In genomic region chr12:25534620-25534950, GRCm38 (mm10) we compare ENCODE assay signal across 13 mouse cellular contexts.
A peak's percentile ranks its signal among the peaks of the same experiment; 100 is the strongest.
DNase-seq lines count a peak whose midpoint lies in the region; ATAC-seq and TF ChIP-seq lines count a peak whose summit lies in the region.
"Had no signal": no experiment of that assay in that cellular context is flagged by ENCODE, and none has a peak within 500 bp of the region (broad histone marks: within the 10 kb centered on the region; RNA-seq: fewer than 3 reads in every experiment).

No protein-coding gene starts in this region.

- TF ChIP-seq POLR2A in limb, embryonic 14.5 days (IDR thresholded peaks at IDR 0.05; ENCODE audit: borderline replicate concordance, extremely low read depth, insufficient read depth, insufficient read length), result no peak

- peak; percentile 6 for DNase-seq in hindbrain, embryonic 11.5 days (ENCODE audit: low spot score)
- DNase-seq in embryo, embryonic 11 days, result peak; percentile 42
- DNase-seq in limb, embryonic 14.5 days (ENCODE audit: low spot score), result no peak
- no peak for DNase-seq in natural killer cell, adult 2 months (ENCODE audit: low spot score in 2 of 2)
- no peak for DNase-seq in midbrain, embryonic 11.5 days (ENCODE audit: low spot score, missing footprints)
- DNase-seq: adrenal gland, postnatal 25 days; cerebellum, adult 9-11 months; lung, postnatal 4 days; thymus, postnatal 25 days had no signal

- 70% methylated on average over 5 of the region's 5 CpGs for WGBS in hindbrain, embryonic 11.5 days
- 65% methylated on average over 5 of the region's 5 CpGs for WGBS in hindbrain, embryonic 12.5 days
- WGBS in embryonic facial prominence, embryonic 13.5 days, result 43% methylated on average over 5 of the region's 5 CpGs
- 16% methylated on average over 5 of the region's 5 CpGs for WGBS in limb, embryonic 14.5 days
- 79% methylated on average over 5 of the region's 5 CpGs for WGBS in midbrain, embryonic 11.5 days

- no peak for ATAC-seq in hindbrain, embryonic 11.5 days (ENCODE audit: low FRiP score)
- no peak for ATAC-seq in hindbrain, embryonic 12.5 days (ENCODE audit: low FRiP score)
- ATAC-seq in embryonic facial prominence, embryonic 13.5 days (ENCODE audit: insufficient number of reproducible peaks, insufficient read depth, low FRiP score, low TSS enrichment, low read depth), result no peak
- ATAC-seq in limb, embryonic 14.5 days (ENCODE audit: low FRiP score, low read depth), result 0 out of 2 replicates have a peak, but pooled peaks have one; percentile 27
- no peak for ATAC-seq in midbrain, embryonic 11.5 days (ENCODE audit: low FRiP score)
- ATAC-seq: forebrain, embryonic 16.5 days; midbrain, embryonic 15.5 days had no signal

- no peak overlapping the region for H3K4me2 ChIP-seq in hindbrain, embryonic 11.5 days (replicated peaks; ENCODE audit: low read depth, low read length)
- no peak overlapping the region for H3K4me2 ChIP-seq in hindbrain, embryonic 12.5 days (replicated peaks)
- no peak overlapping the region for H3K4me2 ChIP-seq in embryonic facial prominence, embryonic 13.5 days
- no peak overlapping the region for H3K4me2 ChIP-seq in limb, embryonic 14.5 days (replicated peaks; ENCODE audit: low read depth, low read length, severe bottlenecking)
- no peak overlapping the region for H3K4me2 ChIP-seq in midbrain, embryonic 11.5 days
- H3K4me2 ChIP-seq: midbrain, embryonic 15.5 days had no signal

- H3K9me3 ChIP-seq in hindbrain, embryonic 11.5 days (ENCODE audit: control insufficient read depth, low read length), result no peaks in the 10 kb centered on the region
- no peaks in the 10 kb centered on the region for H3K9me3 ChIP-seq in hindbrain, embryonic 12.5 days (replicated peaks)
- H3K9me3 ChIP-seq in embryonic facial prominence, embryonic 13.5 days, result no peaks in the 10 kb centered on the region
- no peaks in the 10 kb centered on the region for H3K9me3 ChIP-seq in limb, embryonic 14.5 days (ENCODE audit: control insufficient read depth, low read length)
- H3K9me3 ChIP-seq in midbrain, embryonic 11.5 days (ENCODE audit: control insufficient read depth, low read length), result no peaks in the 10 kb centered on the region
- H3K9me3 ChIP-seq: midbrain, embryonic 15.5 days had no signal

- no peaks in the 10 kb centered on the region for H3K36me3 ChIP-seq in hindbrain, embryonic 11.5 days (ENCODE audit: control insufficient read depth, insufficient read depth, low read length)
- H3K36me3 ChIP-seq in hindbrain, embryonic 12.5 days, result no peaks in the 10 kb centered on the region
- no peaks in the 10 kb centered on the region for H3K36me3 ChIP-seq in embryonic facial prominence, embryonic 13.5 days
- no peaks in the 10 kb centered on the region for H3K36me3 ChIP-seq in limb, embryonic 14.5 days (ENCODE audit: control insufficient read depth, insufficient read depth, low read length)
- H3K36me3 ChIP-seq in midbrain, embryonic 11.5 days (ENCODE audit: control insufficient read depth, insufficient read depth, low read length), result no peaks in the 10 kb centered on the region
- H3K36me3 ChIP-seq: midbrain, embryonic 15.5 days had no signal

- H3K27me3 ChIP-seq in hindbrain, embryonic 11.5 days (ENCODE audit: control insufficient read depth, insufficient read depth, low read length), result no peaks in the 10 kb centered on the region
- no peaks in the 10 kb centered on the region for H3K27me3 ChIP-seq in hindbrain, embryonic 12.5 days
- no peaks in the 10 kb centered on the region for H3K27me3 ChIP-seq in embryonic facial prominence, embryonic 13.5 days
- no peaks in the 10 kb centered on the region for H3K27me3 ChIP-seq in limb, embryonic 14.5 days (ENCODE audit: control insufficient read depth, insufficient read depth, low read length)
- H3K27me3 ChIP-seq in midbrain, embryonic 11.5 days (ENCODE audit: control insufficient read depth, insufficient read depth, low read length), result no peaks in the 10 kb centered on the region
- H3K27me3 ChIP-seq: midbrain, embryonic 15.5 days had no signal

- H3K27ac ChIP-seq in hindbrain, embryonic 11.5 days (ENCODE audit: low read depth, low read length), result no peak overlapping the region
- H3K27ac ChIP-seq in hindbrain, embryonic 12.5 days, result no peak overlapping the region
- H3K27ac ChIP-seq in embryonic facial prominence, embryonic 13.5 days, result peak overlapping the region; percentile 81
- 0 out of 2 replicates have a peak overlapping the region, but pooled peaks have one; percentile 22 for H3K27ac ChIP-seq in limb, embryonic 14.5 days (replicated peaks; ENCODE audit: low read depth, low read length)
- no peak overlapping the region for H3K27ac ChIP-seq in midbrain, embryonic 11.5 days (ENCODE audit: low read depth, low read length)
- H3K27ac ChIP-seq: midbrain, embryonic 15.5 days had no signal

- H3K9ac ChIP-seq in hindbrain, embryonic 11.5 days (ENCODE audit: low read depth, low read length), result no peak overlapping the region
- no peak overlapping the region for H3K9ac ChIP-seq in hindbrain, embryonic 12.5 days
- H3K9ac ChIP-seq in embryonic facial prominence, embryonic 13.5 days, result no peak overlapping the region
- H3K9ac ChIP-seq in limb, embryonic 14.5 days (ENCODE audit: low read depth, low read length, severe bottlenecking), result no peak overlapping the region
- no peak overlapping the region for H3K9ac ChIP-seq in midbrain, embryonic 11.5 days (ENCODE audit: low read length)
- H3K9ac ChIP-seq: midbrain, embryonic 15.5 days had no signal

- no peak overlapping the region for H3K4me3 ChIP-seq in hindbrain, embryonic 11.5 days (ENCODE audit: low read depth, low read length)
- no peak overlapping the region for H3K4me3 ChIP-seq in hindbrain, embryonic 12.5 days
- H3K4me3 ChIP-seq in embryonic facial prominence, embryonic 13.5 days, result no peak overlapping the region
- no peak overlapping the region for H3K4me3 ChIP-seq in limb, embryonic 14.5 days (replicated peaks; ENCODE audit: low read length)
- no peak overlapping the region for H3K4me3 ChIP-seq in midbrain, embryonic 11.5 days (ENCODE audit: low read depth, low read length)
- H3K4me3 ChIP-seq: midbrain, embryonic 15.5 days had no signal

- no peaks in the 10 kb centered on the region for H3K4me1 ChIP-seq in hindbrain, embryonic 11.5 days (replicated peaks; ENCODE audit: control insufficient read depth, insufficient read depth, low read length)
- H3K4me1 ChIP-seq in hindbrain, embryonic 12.5 days, result no peaks in the 10 kb centered on the region
- peaks cover 47% of the 10 kb centered on the region for H3K4me1 ChIP-seq in embryonic facial prominence, embryonic 13.5 days
- H3K4me1 ChIP-seq in limb, embryonic 14.5 days (ENCODE audit: control insufficient read depth, insufficient read depth, low read length), result peaks cover 33% of the 10 kb centered on the region
- H3K4me1 ChIP-seq in midbrain, embryonic 11.5 days (ENCODE audit: control insufficient read depth, insufficient read depth, low read length), result no peaks in the 10 kb centered on the region
- H3K4me1 ChIP-seq: midbrain, embryonic 15.5 days had no signal

Comparison
In these comparisons a context has a peak if more than half of its experiments do, and no peak if none do; other contexts are left out.
1. DNase-seq: peak in hindbrain, embryonic 11.5 days (single experiment) and embryo, embryonic 11 days (single experiment); none in limb, embryonic 14.5 days (single experiment), natural killer cell, adult 2 months (0 of 2) and midbrain, embryonic 11.5 days (single experiment).
2. H3K27ac ChIP-seq: peak in embryonic facial prominence, embryonic 13.5 days (single experiment) and limb, embryonic 14.5 days (single experiment); none in hindbrain, embryonic 11.5 days (single experiment), hindbrain, embryonic 12.5 days (single experiment) and midbrain, embryonic 11.5 days (single experiment).